8 mouse cellular contexts compared by ENCODE assay signal in the genomic region with DNA sequence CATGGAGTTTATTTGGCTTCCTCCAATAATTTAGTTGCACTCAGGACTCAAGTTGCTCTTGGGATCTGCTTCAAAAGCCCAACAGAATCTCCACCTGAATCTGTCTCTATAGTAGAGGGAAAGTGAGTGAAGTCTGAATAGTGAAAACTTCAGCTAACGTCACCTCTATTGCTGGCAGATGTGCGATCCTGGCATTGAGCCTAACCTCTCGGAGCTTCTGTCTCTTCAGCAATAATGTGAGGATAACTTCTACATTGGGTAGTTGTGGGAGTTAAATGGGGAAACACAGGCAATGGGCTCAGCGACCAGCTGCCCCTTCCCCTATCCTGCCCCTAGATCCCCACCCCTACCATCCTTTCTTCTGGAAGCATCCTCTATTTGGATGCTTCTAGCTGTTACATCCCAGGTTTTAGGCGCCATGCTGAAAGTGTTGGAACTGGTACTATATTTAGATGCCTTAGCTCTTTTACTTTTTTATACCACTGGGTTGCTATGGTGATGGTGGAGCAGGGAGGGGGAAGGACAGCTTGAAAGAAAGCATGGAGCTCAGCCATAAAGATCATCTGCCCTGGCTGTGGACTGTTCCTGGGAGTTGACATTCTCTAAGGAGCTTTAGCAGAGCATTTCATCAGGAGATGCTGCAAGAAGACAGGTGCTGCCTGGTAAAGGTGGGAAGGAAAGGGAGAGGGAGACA.
DNase-seq lines count a peak whose midpoint lies in the region; TF ChIP-seq lines count a peak whose summit lies in the region.
"Had no signal": no experiment of that assay in that cellular context is flagged by ENCODE, and none has a peak within 500 bp of the region (broad histone marks: within the 10 kb centered on the region; RNA-seq: fewer than 3 reads in every experiment).

No protein-coding gene starts in this region.

- no peak for TF ChIP-seq CTCF in brain, embryonic 14.5 days (IDR thresholded peaks at IDR 0.05; ENCODE audit: borderline replicate concordance, extremely low read depth, insufficient read depth, insufficient read length)

- intact Hi-C loops in left cerebral cortex, postnatal 36 days (cut with DNase I) = loop anchor here (5.0 kb wide), 2 partner anchors 64 to 104 kb away; partner anchors contain the start of gene Slc8a3

- no peak for TF ChIP-seq POLR2A in brain, embryonic 14.5 days (IDR thresholded peaks at IDR 0.05; ENCODE audit: borderline replicate concordance, extremely low read depth, insufficient read depth, insufficient read length, poor library complexity, severe bottlenecking)

- peak; percentile 11 for DNase-seq in MN1 (ENCODE audit: low spot score)
- DNase-seq in brain, embryonic 14.5 days (ENCODE audit: low read depth) = peak; percentile 87
- peak; percentile 67 to 87 for DNase-seq in frontal cortex, postnatal 36 days (ENCODE audit: low spot score in 2 of 2)
- peak; percentile 62 to 74 for DNase-seq in left cerebral cortex, postnatal 36 days (ENCODE audit: low spot score in 2 of 2)
- DNase-seq in thymus, postnatal 10 days (ENCODE audit: low spot score in 2 of 2) = no peak
- DNase-seq in spleen, adult 18-20 months = no peak
- no peak for DNase-seq in spleen, postnatal 4 days (ENCODE audit: low spot score in 2 of 2)
- DNase-seq: kidney, postnatal 36 days had no signal

Comparison
In these comparisons a context has a peak if more than half of its experiments do, and no peak if none do; other contexts are left out.
1. DNase-seq: peak in MN1 (single experiment), brain, embryonic 14.5 days (single experiment), frontal cortex, postnatal 36 days (2 of 2) and left cerebral cortex, postnatal 36 days (2 of 2); none in thymus, postnatal 10 days (0 of 2), spleen, adult 18-20 months (0 of 2) and spleen, postnatal 4 days (0 of 2).